Mouse (Mus musculus): ENCODE measurements around the gene Dedd2. TPM values are rescaled to one million over a fixed set of nuclear protein-coding genes. Genes with fewer than 3 reads are reported as not detected.
A peak's percentile ranks its signal among the peaks of the same experiment; 100 is the strongest.

The Dedd2 gene
- polyA plus RNA-seq, 1 experiment, result not detected

DNA sequence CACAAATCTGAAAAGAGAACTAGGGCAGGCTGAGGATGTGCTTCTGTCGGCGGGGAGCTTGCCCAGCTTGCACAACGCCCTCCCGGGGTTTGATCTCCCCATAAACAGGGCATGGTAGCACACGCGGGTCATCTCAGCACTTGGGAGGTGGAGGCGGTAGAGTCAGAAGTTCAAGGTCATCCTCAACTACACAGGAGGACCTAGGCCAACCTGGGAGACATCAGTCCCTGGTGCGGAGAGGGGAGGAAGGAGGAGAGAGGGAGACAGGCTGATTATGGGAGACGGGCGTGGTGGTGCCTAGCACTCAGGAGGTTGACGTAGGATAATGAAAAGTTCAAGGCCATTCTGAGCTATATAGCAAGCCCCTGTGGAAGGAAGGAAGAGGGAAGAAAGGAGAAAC lies 29.6 kb downstream of the Dedd2 start:
- no peak overlapping the region for H3K4me3 ChIP-seq (ENCODE audit: insufficient read depth, low read depth, low read length)
- 0 out of 2 replicates have a peak, but pooled peaks cover 5% of the 10 kb centered on the region for H3K4me1 ChIP-seq (ENCODE audit: control insufficient read depth, insufficient read depth, low read length)
- TF ChIP-seq CTCF (IDR thresholded peaks at IDR 0.05; ENCODE audit: insufficient read depth, low read depth, low read length) (no peak), POLR2A (IDR thresholded peaks at IDR 0.05; ENCODE audit: insufficient read depth, low read depth, low read length) (no peak)
- WGBS, result 88% methylated on average over 11 of the region's 11 CpGs
- H3K27ac ChIP-seq (ENCODE audit: insufficient read depth, low read depth, low read length), result no peak overlapping the region

DNA sequence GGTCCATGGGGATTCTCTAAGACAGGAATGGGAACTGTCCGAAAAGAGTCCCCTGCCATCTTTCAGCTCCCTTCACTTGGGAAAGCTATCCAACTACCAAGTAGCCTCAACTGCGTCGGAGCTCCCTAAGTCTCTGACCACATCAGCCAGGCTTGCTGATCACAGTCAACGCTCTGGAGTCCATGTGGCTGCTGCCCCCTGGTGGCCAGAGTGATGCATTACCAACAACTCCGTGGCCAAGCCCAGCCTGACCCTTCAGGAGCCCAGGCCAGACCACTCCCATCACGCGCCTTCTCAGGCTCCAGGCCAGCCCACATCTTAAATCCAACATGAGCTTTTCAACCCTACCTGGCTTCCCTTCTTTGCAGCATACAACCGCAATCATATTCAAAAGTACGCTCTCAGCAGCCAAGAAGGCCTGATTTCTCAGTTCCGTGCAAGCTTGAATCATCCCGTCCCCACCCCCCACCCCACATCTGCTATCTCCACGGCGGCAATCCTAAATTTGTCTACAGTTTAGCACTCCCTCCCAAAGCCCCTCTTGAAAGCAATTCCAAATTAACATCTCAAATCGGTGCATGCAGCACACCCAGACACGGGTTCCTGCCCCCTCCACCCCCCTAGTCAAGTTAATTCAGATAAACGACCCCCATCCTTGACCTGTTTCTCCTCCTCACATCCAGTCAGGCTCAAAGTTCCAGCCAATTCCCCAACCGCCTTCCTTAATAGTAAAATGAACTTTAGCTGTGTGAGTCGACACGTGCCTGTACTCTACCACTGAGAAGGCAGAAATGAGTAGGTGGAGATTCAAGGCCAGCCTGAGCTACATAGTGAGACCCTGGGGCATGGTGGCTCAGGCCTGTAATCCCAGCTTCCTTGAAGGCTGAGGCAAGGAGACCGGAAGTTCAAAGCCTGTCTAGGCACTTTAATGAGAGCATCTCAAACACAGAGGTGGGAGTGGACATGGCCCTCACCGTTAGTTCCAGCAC lies 32.5 kb downstream of the Dedd2 start:
- WGBS, result 20% methylated on average over 21 of the region's 21 CpGs
- TF ChIP-seq POLR2A (IDR thresholded peaks at IDR 0.05; ENCODE audit: insufficient read depth, low read depth, low read length), result no peak
- peak; percentile 91 for TF ChIP-seq CTCF (IDR thresholded peaks at IDR 0.05; ENCODE audit: insufficient read depth, low read depth, low read length)
- Histone ChIP-seq H3K27ac (ENCODE audit: insufficient read depth, low read depth, low read length) (no peak overlapping the region), H3K4me1 (ENCODE audit: control insufficient read depth, insufficient read depth, low read length) (0 out of 2 replicates have a peak, but pooled peaks cover 5% of the 10 kb centered on the region), H3K4me3 (ENCODE audit: insufficient read depth, low read depth, low read length) (peak overlapping the region; percentile 15)

DNA sequence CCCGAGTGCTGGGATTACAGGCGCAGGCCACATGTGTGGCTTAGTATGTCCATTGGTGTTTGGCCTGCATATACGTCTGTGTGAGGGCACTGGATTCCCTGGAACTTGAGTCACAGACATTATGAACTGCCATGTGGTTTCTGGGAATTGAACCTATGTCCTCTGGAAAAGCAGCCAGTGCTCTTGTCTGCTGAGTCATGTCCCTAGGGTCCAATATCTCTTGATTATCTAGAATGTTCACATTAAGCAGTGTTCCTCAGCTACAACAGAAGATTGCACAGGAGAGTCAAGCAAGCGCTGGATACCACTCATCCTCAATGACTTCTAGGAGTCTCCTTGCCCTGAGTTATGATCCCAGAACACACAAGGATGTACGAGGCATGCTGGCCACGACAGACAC lies 36.3 kb downstream of the Dedd2 start:
- Histone ChIP-seq H3K27ac (ENCODE audit: insufficient read depth, low read depth, low read length) (no peak overlapping the region), H3K4me3 (ENCODE audit: insufficient read depth, low read depth, low read length) (no peak overlapping the region), H3K4me1 (ENCODE audit: control insufficient read depth, insufficient read depth, low read length) (peaks cover 19% of the 10 kb centered on the region)
- TF ChIP-seq POLR2A (IDR thresholded peaks at IDR 0.05; ENCODE audit: insufficient read depth, low read depth, low read length), result no peak
- no peak for TF ChIP-seq CTCF (IDR thresholded peaks at IDR 0.05; ENCODE audit: insufficient read depth, low read depth, low read length)
- 89% methylated on average over 6 of the region's 6 CpGs for WGBS

DNA sequence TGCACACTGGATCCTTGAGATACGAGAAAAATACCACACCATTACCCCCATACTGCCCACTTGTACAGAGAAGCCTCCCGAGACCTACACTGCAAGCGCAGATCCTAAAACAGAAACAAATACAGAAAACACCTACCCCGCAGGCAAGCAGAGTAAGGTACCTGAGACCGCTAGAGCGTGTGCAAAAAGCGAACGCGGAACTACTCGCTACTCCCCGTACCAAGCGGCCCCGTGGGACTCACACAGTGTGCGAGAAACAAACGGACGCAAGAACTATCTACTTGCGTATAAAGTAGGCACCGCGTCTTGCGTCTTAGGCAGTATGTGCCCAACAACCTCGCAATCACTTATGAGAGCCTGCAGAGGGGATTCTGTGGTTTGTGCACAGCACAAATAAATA lies 38.6 kb downstream of the Dedd2 start:
- WGBS, result 12% methylated on average over 21 of the region's 21 CpGs
- H3K4me1 ChIP-seq (ENCODE audit: control insufficient read depth, insufficient read depth, low read length), result peaks cover 20% of the 10 kb centered on the region
- H3K4me3 ChIP-seq (ENCODE audit: insufficient read depth, low read depth, low read length), result peak overlapping the region; percentile 31
- TF ChIP-seq CTCF (IDR thresholded peaks at IDR 0.05; ENCODE audit: insufficient read depth, low read depth, low read length) (no peak), POLR2A (IDR thresholded peaks at IDR 0.05; ENCODE audit: insufficient read depth, low read depth, low read length) (no peak)
- H3K27ac ChIP-seq (ENCODE audit: insufficient read depth, low read depth, low read length), result no peak overlapping the region

DNA sequence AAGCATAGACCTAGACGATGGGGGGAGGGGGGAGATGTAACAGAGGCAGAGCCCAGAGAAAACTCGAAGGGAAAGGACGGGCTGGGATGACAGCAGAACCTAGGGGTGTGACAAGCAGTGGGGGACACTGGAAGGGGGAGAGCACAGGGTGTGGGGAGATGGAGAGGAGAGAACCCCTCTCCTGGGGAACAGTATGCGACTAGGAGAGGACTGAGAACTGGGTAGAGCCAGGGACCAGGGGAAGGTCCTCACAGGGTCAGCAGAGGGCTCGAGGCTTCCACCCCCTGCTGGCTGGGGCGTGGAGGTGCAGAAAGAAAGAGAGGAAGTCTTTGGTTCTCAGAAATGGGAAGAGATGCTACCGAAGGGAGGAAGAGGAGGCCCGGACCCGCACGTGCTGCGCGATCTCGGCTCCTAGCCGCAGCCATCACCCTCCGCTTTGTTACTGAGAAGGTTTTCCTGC lies 39.1 kb downstream of the Dedd2 start:
- 2% methylated on average over 15 of the region's 15 CpGs for WGBS
- H3K4me3 ChIP-seq (ENCODE audit: insufficient read depth, low read depth, low read length), result peak overlapping the region; percentile 31
- no peak for TF ChIP-seq POLR2A (IDR thresholded peaks at IDR 0.05; ENCODE audit: insufficient read depth, low read depth, low read length)
- peak; percentile 74 for TF ChIP-seq CTCF (IDR thresholded peaks at IDR 0.05; ENCODE audit: insufficient read depth, low read depth, low read length)
- no peak overlapping the region for H3K27ac ChIP-seq (ENCODE audit: insufficient read depth, low read depth, low read length)
- peaks cover 20% of the 10 kb centered on the region for H3K4me1 ChIP-seq (ENCODE audit: control insufficient read depth, insufficient read depth, low read length)

DNA sequence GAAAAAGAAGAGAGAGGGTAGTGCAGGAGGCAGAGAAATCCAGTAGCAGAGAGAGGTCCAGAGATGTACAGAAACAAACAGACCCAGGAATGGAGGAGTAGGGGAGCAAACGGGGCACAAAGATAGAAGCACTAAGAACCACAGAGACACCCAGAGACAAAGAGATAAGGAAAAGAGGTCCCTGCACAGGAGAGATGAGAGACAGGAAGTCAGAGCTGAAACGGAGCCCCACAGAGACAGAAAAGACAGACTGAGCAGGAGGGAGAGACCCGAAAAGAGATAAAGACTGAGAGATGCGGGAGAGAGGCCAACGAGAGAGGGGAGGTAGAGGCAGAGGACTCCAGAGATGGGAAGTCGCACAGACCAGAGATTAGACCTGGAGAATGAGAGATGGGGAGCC lies 39.9 kb downstream of the Dedd2 start:
- Histone ChIP-seq H3K4me1 (ENCODE audit: control insufficient read depth, insufficient read depth, low read length) (peaks cover 21% of the 10 kb centered on the region), H3K4me3 (ENCODE audit: insufficient read depth, low read depth, low read length) (no peak overlapping the region), H3K27ac (ENCODE audit: insufficient read depth, low read depth, low read length) (0 out of 2 replicates have a peak overlapping the region, but pooled peaks have one; percentile 92)
- no peak for TF ChIP-seq CTCF (IDR thresholded peaks at IDR 0.05; ENCODE audit: insufficient read depth, low read depth, low read length)
- no peak for TF ChIP-seq POLR2A (IDR thresholded peaks at IDR 0.05; ENCODE audit: insufficient read depth, low read depth, low read length)
- WGBS, result 14% methylated on average over 6 of the region's 6 CpGs

DNA sequence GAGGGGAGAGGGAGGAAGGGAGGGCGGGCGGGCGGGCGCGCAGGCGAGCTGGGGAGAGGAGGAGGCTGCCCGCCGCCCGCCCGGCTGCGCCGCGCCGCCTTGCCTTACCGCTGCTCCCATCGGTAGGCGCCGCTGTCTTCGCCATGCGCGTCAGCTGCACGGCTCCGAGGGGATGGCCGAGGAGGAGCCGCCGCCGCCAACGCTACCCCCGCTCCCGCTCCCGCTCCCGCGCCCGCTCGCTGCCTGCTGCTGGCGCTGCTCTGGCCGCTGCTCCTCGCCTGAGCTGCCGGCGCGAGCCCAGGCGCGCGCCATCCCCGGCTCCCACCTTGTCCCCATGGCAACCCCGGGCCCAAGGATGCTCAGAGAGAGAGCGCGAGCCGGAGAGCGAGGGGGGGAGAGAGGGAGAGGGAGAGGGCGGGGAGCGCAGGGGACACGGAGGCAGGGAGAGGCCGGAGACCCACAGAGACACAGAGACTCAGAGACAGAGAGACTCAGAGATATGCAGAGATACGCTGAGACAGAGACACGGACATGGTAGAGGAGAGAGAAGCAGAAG lies 40.7 kb downstream of the Dedd2 start, which contains the start of gene Pou2f2:
Pou2f2 (minus strand) TSS at position 121 of the 556 bp plus-strand sequence.
- under 1% methylated on average over 46 of the region's 56 CpGs for WGBS
- peak within 1 kb of the TSS; percentile 97 for H3K27ac ChIP-seq (ENCODE audit: insufficient read depth, low read depth, low read length)
- peak within 1 kb of the TSS; percentile 83 for H3K4me3 ChIP-seq (ENCODE audit: insufficient read depth, low read depth, low read length)
- TF ChIP-seq POLR2A (IDR thresholded peaks at IDR 0.05; ENCODE audit: insufficient read depth, low read depth, low read length) (peak; percentile 45; the same call in 1 of the 2 replicates), CTCF (IDR thresholded peaks at IDR 0.05; ENCODE audit: insufficient read depth, low read depth, low read length) (peak; percentile 41; the same call in 1 of the 2 replicates)
- H3K4me1 ChIP-seq (ENCODE audit: control insufficient read depth, insufficient read depth, low read length), result peaks cover 23% of the 10 kb centered on the region

DNA sequence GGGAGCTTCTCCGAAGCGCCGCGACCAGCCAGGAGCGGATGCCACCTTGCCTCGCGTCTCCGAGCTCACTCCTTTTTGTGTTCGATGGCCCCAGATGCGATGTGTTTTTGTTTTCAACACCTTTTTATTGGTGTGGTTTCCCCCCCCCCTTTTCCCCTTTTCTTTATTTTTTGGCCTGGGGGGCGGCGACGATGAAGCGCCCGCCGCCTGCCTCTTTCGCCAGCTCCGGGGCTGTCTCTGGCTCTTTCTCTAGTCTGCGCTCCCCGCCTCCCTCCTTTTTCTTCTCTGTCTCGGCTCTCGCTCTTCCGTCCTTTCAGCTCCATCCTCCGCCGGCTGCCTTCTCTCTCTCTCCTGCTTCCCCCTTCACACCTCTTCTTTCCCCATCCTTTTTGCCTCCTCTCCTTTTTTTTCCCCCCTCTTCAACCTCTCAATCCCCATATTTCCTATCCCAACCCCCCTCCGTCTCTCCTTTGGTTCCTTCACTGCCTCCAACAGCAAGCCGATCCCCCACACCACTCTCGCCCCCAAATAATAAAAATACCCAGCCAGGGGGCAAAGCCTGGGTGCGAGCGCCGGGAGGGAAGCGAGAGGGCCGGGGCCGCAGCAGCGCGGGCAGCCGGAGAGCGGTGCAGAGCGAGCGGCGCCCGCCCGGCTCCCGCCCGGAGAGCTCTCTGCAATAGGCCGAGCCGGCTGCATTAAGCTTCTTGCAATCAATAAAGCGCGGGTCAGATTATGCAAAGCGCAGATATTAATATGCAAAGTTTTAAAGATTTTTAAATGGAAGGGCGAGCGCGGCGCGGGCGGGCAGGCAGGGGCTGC lies 41.4 kb downstream of the Dedd2 start:
- WGBS, result under 1% methylated on average over 53 of the region's 56 CpGs
- peaks cover 28% of the 10 kb centered on the region for H3K4me1 ChIP-seq (ENCODE audit: control insufficient read depth, insufficient read depth, low read length)
- peak overlapping the region; percentile 97 for H3K27ac ChIP-seq (ENCODE audit: insufficient read depth, low read depth, low read length)
- TF ChIP-seq POLR2A (IDR thresholded peaks at IDR 0.05; ENCODE audit: insufficient read depth, low read depth, low read length) (no peak), CTCF (IDR thresholded peaks at IDR 0.05; ENCODE audit: insufficient read depth, low read depth, low read length) (0 out of 2 replicates have a peak, but pooled peaks have one; percentile 5)
- H3K4me3 ChIP-seq (ENCODE audit: insufficient read depth, low read depth, low read length), result peak overlapping the region; percentile 83

Data from olfactory bulb, adult 2 months (tissue).